Mouse (Mus musculus) hindbrain, postnatal 0 days (tissue): ENCODE measurements around the gene Exosc1. TPM values are rescaled to one million over a fixed set of nuclear protein-coding genes. Genes with fewer than 3 reads are reported as not detected.
A peak's percentile ranks its signal among the peaks of the same experiment; 100 is the strongest.

Experiments used
- ATAC-seq: fragments of 200-750 bp; cut with Nextera tagmentation; 2 replicates; pipeline ENCODE4 v1.8.0; 2017; ENCODE audit warnings: mild to moderate bottlenecking, moderate TSS enrichment, moderate library complexity
- DNase-seq: peaks from one replicate; pipeline ENCODE4 v3.0.0-alpha.2; 2015; ENCODE audit warnings: low spot score
- H3K27ac ChIP-seq: fragments of 300-500 bp; sonication (generic); 2 replicates; pipeline ENCODE4 v1.5.1; 2014; ENCODE audit warnings: mild to moderate bottlenecking
- H3K27me3 ChIP-seq: fragments of 300-500 bp; sonication (generic); 2 replicates; pipeline ENCODE4 v1.6.1; 2014; ENCODE audit warnings: low read length, mixed read lengths; ENCODE audit not compliant: insufficient read depth
- H3K36me3 ChIP-seq: fragments of 300-500 bp; sonication (generic); 2 replicates; pipeline ENCODE4 v1.6.1; 2014; ENCODE audit warnings: low read length, mixed read lengths; ENCODE audit not compliant: insufficient read depth
- H3K4me1 ChIP-seq: fragments of 300-500 bp; sonication (generic); 2 replicates; pipeline ENCODE4 v1.6.1; 2014; ENCODE audit warnings: antibody characterized with exemption, low read length, mixed read lengths; ENCODE audit not compliant: insufficient read depth
- H3K4me2 ChIP-seq: fragments of 300-500 bp; sonication (generic); 2 replicates; pipeline ENCODE4 v1.6.1; 2014; ENCODE audit warnings: low read depth, mild to moderate bottlenecking, low read length, moderate library complexity, mixed read lengths
- H3K4me3 ChIP-seq: fragments of 300-500 bp; sonication (generic); 2 replicates; pipeline ENCODE4 v1.5.1; 2014; ENCODE audit warnings: low read length
- H3K9ac ChIP-seq: fragments of 300-500 bp; sonication (generic); replicated peaks from 2 replicates; pipeline ENCODE4 v1.6.1; 2014; ENCODE audit warnings: mild to moderate bottlenecking, low read length, moderate library complexity, mixed read lengths
- H3K9me3 ChIP-seq: fragments of 300-500 bp; sonication (generic); 2 replicates; pipeline ENCODE4 v1.6.1; 2016; ENCODE audit warnings: low read length, mixed read lengths
- CTCF ChIP-seq: IDR thresholded peaks from 2 replicates; pipeline ENCODE4 v1.5.1; 2016; ENCODE audit warnings: antibody characterized with exemption, control low read depth, low read depth
- WGBS: fragments of 180-500 bp; shearing (Covaris S2); extraction: QIAGEN DNeasy Blood & Tissue Kit; methylation state at CpG from one replicate; pipeline ENCODE4 v1.1.7; 2014; 5-methylcytosine and 5-hydroxymethylcytosine counted together
- polyA plus RNA-seq: library from polyadenylated mRNA; unstranded; fragments of >200 nt; fragmentation: Nextera tagmentation; extraction: Ambion mirVana; gene quantifications from 2 replicates; pipeline ENCODE4 v1.2.1, GENCODE M21; 2015
- total RNA-seq: library from RNA; depleted of rRNA; stranded (reverse); fragments of >200 nt; gene quantifications from 2 replicates; pipeline ENCODE4 v1.2.3, GENCODE M21; 2014

The Exosc1 gene
- total and polyA plus RNA-seq, 2 experiments from 2014 or later, result 21.1 to 64.8 TPM

DNA sequence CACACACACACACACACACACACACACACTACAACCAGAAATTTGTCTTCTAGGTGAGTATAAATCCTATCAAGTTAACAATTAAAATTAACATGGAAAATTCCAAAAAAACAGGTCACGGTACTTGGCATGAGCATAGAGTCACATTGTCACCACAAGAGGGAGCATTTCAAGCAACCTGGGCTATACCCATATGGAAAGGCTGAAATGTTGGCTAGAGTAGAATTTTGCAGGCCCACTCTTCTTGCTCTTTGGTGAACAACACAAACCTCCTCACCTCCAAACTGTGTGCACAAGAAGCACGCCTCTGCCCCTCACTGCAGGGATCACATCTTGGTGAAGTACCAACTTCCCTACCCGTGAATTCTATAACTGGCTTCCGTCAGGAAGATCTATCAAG is 34.4 kb downstream of the Exosc1 start:
- ATAC-seq, result no peak
- WGBS, result 51% methylated on average over 4 of the region's 4 CpGs
- H3K27ac ChIP-seq, result no peak overlapping the region

DNA sequence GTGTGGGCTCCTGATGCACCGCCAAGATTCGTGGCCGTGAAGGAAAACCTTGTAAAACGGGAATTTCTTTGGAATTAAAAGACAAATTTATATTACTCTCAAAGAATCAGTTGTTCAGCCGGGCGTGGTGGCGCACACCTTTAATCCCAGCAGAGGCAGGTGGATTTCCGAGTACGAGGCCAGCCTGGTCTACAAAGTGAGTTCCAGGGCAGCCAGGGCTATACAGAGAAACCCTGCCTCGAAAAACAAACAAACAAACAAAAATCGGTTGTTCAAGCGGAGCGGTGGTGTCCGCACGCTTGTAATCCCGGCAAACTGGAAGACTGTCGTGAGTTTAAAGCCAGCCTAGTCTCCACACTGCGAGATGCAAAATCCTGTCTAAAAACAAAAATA is 36.9 kb downstream of the Exosc1 start:
- DNase-seq (no peak), ATAC-seq (peak; percentile 50; the same call in 1 of the 2 replicates)
- 14% methylated on average over 18 of the region's 18 CpGs for WGBS
- Histone ChIP-seq H3K36me3 (peaks cover 6% of the 10 kb centered on the region; the same call in 1 of the 2 replicates), H3K4me1 (peaks cover 4% of the 10 kb centered on the region; the same call in 1 of the 2 replicates), H3K27me3 (no peaks in the 10 kb centered on the region), H3K27ac (no peak overlapping the region), H3K9me3 (no peaks in the 10 kb centered on the region), H3K4me3 (peak overlapping the region; percentile 70), H3K9ac (peak overlapping the region; percentile 59; the same call in 1 of the 2 replicates), H3K4me2 (peak overlapping the region; percentile 84)
- TF ChIP-seq CTCF, result no peak

More for the DNA sequence above, 34.4 kb downstream of the Exosc1 start:
- H3K9me3 ChIP-seq, result no peaks in the 10 kb centered on the region
- H3K4me3 ChIP-seq, result no peak overlapping the region
- peaks cover 4% of the 10 kb centered on the region; the same call in 1 of the 2 replicates for H3K4me1 ChIP-seq
- H3K27me3 ChIP-seq, result no peaks in the 10 kb centered on the region
- DNase-seq, result peak; percentile 68
- H3K4me2 ChIP-seq, result no peak overlapping the region
- H3K36me3 ChIP-seq, result no peaks in the 10 kb centered on the region
- TF ChIP-seq CTCF, result peak; percentile 73
- no peak overlapping the region for H3K9ac ChIP-seq

DNA sequence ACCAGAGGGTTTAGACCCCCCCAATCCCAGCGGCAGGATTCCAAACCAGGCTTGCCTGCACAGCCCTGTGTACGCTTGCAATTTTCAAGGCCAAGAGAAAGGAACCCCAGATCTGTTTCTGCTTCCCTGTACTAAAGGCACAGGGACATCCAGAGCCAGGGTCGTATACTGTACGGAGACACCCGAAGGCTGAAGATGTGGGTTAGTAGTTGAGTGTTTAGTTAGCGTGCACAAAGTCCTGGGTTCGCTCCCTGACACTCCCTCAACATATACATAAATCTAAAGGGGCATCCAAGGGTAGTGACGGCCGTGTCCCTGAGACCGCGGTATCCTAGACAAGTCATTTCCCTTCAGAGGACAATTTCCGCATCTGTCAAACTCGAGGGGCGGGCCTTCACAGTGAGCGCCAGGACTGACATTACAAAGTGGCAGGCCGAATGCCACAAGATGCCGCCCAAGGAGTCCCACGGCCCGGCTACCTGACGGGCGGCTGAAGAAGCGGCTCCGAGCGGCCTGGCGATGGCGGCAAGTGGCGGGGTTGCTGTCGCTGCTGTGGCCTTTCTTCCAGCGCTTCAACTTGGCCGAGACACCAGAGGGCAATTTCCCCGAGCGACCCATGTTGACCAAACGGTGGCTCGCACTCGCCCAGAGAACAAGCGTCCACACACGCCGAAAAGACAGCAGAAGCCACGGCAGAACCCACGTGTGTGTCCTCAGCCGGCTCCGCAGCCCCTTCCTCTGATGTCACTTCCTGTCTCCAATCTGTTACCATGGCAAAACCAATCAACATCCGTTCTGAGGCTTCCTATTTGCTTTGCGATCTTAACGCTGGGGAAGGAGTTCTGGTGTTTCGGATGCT is 37.5 kb downstream of the Exosc1 start, which contains the start of gene Rrp12:
Gene Rrp12 (minus strand): TSS at position 714 of the 859 bp plus-strand sequence.
- no peaks in the 10 kb centered on the region for H3K9me3 ChIP-seq
- DNase-seq, result peak; percentile 94
- peak within 1 kb of the TSS; percentile 32; the same call in 1 of the 2 replicates for H3K27ac ChIP-seq
- TF ChIP-seq CTCF, result no peak
- H3K4me3 ChIP-seq, result peak within 1 kb of the TSS; percentile 70
- H3K4me1 ChIP-seq, result peaks cover 4% of the 10 kb centered on the region; the same call in 1 of the 2 replicates
- ATAC-seq, result peak; percentile 97
- 1% methylated on average over 46 of the region's 46 CpGs for WGBS
- peak within 1 kb of the TSS; percentile 59 for H3K9ac ChIP-seq
- H3K4me2 ChIP-seq, result peak within 1 kb of the TSS; percentile 84
- H3K36me3 ChIP-seq, result peaks cover 6% of the 10 kb centered on the region; the same call in 1 of the 2 replicates
- no peaks in the 10 kb centered on the region for H3K27me3 ChIP-seq

DNA sequence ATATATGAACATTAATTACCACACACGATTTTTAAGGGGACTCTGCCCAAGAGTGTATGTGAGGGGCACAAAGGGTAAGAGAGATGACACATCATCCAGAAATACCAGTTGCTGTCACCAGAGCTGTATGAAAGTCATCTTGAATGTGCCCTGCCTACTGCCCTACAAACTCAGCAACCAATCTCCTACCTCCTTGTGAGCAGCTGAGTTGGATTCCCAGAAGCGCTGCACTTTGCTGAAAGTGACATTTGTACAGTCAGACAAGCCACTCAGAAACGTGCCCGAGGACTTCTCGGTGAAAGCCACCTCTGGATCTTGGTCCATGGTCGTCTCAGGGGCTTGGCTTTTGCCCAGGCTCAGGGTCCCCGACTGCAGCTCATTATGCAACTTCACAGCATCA is 38.3 kb downstream of the Exosc1 start:
- H3K4me1 ChIP-seq, result peaks cover 4% of the 10 kb centered on the region; the same call in 1 of the 2 replicates
- 44% methylated on average over 7 of the region's 7 CpGs for WGBS
- no peaks in the 10 kb centered on the region for H3K27me3 ChIP-seq
- peak overlapping the region; percentile 84 for H3K4me2 ChIP-seq
- no peaks in the 10 kb centered on the region for H3K9me3 ChIP-seq
- H3K9ac ChIP-seq, result no peak overlapping the region
- no peak overlapping the region for H3K27ac ChIP-seq
- peak overlapping the region; percentile 70 for H3K4me3 ChIP-seq
- no peak for TF ChIP-seq CTCF
- DNase-seq (no peak), ATAC-seq (no peak)
- H3K36me3 ChIP-seq, result peaks cover 11% of the 10 kb centered on the region

DNA sequence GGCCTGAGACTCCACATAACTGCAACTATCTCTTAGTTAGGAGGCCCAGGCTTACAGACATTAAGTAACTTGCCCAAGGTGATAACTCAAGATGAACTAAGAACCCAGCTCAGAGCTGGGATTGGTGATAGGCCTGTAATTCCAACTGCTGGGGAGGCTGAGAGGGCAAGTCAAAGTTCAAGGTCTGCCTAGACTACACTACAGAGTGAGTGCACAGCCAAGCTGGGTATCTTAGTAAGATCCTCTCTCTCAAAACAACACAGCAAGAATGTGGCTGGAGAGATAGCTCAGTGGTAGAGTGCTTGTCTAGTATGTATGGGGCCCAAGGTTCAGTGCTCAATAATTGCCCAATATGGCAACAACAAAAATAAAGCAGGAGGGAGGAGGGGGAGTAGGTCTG is 45.0 kb downstream of the Exosc1 start:
- no peaks in the 10 kb centered on the region for H3K27me3 ChIP-seq
- H3K4me3 ChIP-seq, result no peak overlapping the region
- no peaks in the 10 kb centered on the region for H3K9me3 ChIP-seq
- no peaks in the 10 kb centered on the region for H3K4me1 ChIP-seq
- no peak overlapping the region for H3K27ac ChIP-seq
- H3K36me3 ChIP-seq, result peaks cover 68% of the 10 kb centered on the region
- no peak overlapping the region for H3K4me2 ChIP-seq
- H3K9ac ChIP-seq, result no peak overlapping the region
- no peak for TF ChIP-seq CTCF
- ATAC-seq (no peak), DNase-seq (no peak)

DNA sequence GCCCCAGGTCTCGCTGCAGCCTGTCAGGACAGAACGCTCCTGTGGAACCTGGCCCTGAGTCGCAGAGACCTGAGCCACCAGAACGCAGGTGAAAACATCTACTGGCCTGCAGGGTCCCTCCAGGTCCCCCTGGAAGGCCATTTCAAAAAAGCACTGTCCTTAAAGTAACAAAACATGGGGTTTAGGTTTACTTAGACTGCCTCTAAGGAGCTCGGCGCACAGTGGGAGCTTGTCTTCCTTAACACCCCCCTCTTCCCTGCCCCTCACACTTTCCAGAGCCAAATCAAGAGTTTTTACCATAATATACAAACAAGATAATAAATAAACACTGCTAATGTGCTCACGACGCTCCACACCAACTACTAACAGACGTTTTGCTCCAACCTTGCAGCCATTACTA is 49.3 kb downstream of the Exosc1 start:
- Histone ChIP-seq H3K9me3 (no peaks in the 10 kb centered on the region), H3K27me3 (no peaks in the 10 kb centered on the region), H3K9ac (no peak overlapping the region), H3K27ac (no peak overlapping the region), H3K4me2 (no peak overlapping the region), H3K36me3 (peaks cover 65% of the 10 kb centered on the region), H3K4me1 (no peaks in the 10 kb centered on the region), H3K4me3 (no peak overlapping the region)
- ATAC-seq (no peak), DNase-seq (no peak)
- 95% methylated on average over 9 of the region's 9 CpGs for WGBS
- no peak for TF ChIP-seq CTCF

DNA sequence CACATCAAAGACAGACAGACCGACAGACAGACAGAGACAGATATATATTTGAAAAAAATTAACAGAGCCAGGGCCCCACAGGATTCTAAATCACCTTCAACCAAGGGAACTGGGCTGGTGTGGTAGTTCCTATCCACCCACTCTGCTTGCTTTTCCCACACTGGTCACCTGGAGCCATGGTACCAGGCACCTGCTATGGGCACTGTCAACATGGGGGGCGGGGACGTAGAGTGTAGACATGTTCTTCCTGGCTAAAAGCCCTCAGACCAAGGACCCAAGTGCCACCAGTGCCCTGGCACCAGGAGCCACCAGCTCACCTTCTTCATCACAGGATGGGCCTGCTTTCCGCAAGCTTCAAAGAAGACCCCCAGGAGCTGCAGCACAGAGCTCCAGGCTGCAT is 51.4 kb downstream of the Exosc1 start:
- Histone ChIP-seq H3K9me3 (no peaks in the 10 kb centered on the region), H3K4me1 (no peaks in the 10 kb centered on the region), H3K4me3 (no peak overlapping the region), H3K4me2 (no peak overlapping the region), H3K27ac (no peak overlapping the region), H3K27me3 (no peaks in the 10 kb centered on the region), H3K9ac (no peak overlapping the region), H3K36me3 (peaks cover 56% of the 10 kb centered on the region)
- WGBS, result 98% methylated on average over 4 of the region's 4 CpGs
- no peak for DNase-seq
- no peak for ATAC-seq
- no peak for TF ChIP-seq CTCF
